Mouse (Mus musculus): ENCODE measurements at regions not wholly inside any gene's neighbourhood (a gene's known extent, or its start where the extent isn't known, plus 50 kb on each side); places are given as distances from the start of the nearest gene placed in this dataset.

GRCm38 (mm10) chr4:87718166-87718805, 314.9 kb downstream of the Mllt3 start:
- no peak for ATAC-seq (replicated peaks; ENCODE audit: low FRiP score, low TSS enrichment, poor library complexity, severe bottlenecking)

GRCm38 (mm10) chr4:87715212-87715933, 317.8 kb downstream of the Mllt3 start:
- no peak for ATAC-seq (replicated peaks; ENCODE audit: low FRiP score, low TSS enrichment, poor library complexity, severe bottlenecking)

GRCm38 (mm10) chr4:87712691-87713090, 320.5 kb downstream of the Mllt3 start:
- no peak for ATAC-seq (replicated peaks; ENCODE audit: low FRiP score, low TSS enrichment, poor library complexity, severe bottlenecking)

- ATAC-seq (replicated peaks; ENCODE audit: low FRiP score, low TSS enrichment, poor library complexity, severe bottlenecking), result no peak
These were observed 320.9 kb downstream of the Mllt3 start for GRCm38 (mm10) chr4:87712286-87712685.

- no peak for ATAC-seq (replicated peaks; ENCODE audit: low FRiP score, low TSS enrichment, poor library complexity, severe bottlenecking)
These were observed 321.9 kb downstream of the Mllt3 start for GRCm38 (mm10) chr4:87711185-87711827.

- ATAC-seq (replicated peaks; ENCODE audit: low FRiP score, low TSS enrichment, poor library complexity, severe bottlenecking), result no peak
These were observed 324.1 kb downstream of the Mllt3 start for GRCm38 (mm10) chr4:87708981-87709645.

GRCm38 (mm10) chr4:87707386-87707785, 325.8 kb downstream of the Mllt3 start:
- ATAC-seq (replicated peaks; ENCODE audit: low FRiP score, low TSS enrichment, poor library complexity, severe bottlenecking), result no peak

- no peak for ATAC-seq (replicated peaks; ENCODE audit: low FRiP score, low TSS enrichment, poor library complexity, severe bottlenecking)
These were observed 330.3 kb downstream of the Mllt3 start for GRCm38 (mm10) chr4:87702834-87703233.

GRCm38 (mm10) chr4:87702290-87702689, 330.9 kb downstream of the Mllt3 start:
- no peak for ATAC-seq (replicated peaks; ENCODE audit: low FRiP score, low TSS enrichment, poor library complexity, severe bottlenecking)

- ATAC-seq (replicated peaks; ENCODE audit: low FRiP score, low TSS enrichment, poor library complexity, severe bottlenecking), result no peak
These were observed 332.1 kb downstream of the Mllt3 start for GRCm38 (mm10) chr4:87701024-87701423.

- no peak for ATAC-seq (replicated peaks; ENCODE audit: low FRiP score, low TSS enrichment, poor library complexity, severe bottlenecking)
These were observed 332.7 kb downstream of the Mllt3 start for GRCm38 (mm10) chr4:87700508-87700907.

- ATAC-seq (replicated peaks; ENCODE audit: low FRiP score, low TSS enrichment, poor library complexity, severe bottlenecking), result no peak
These were observed 333.6 kb downstream of the Mllt3 start for GRCm38 (mm10) chr4:87699586-87699985.

- ATAC-seq (replicated peaks; ENCODE audit: low FRiP score, low TSS enrichment, poor library complexity, severe bottlenecking), result no peak
These were observed 334.4 kb downstream of the Mllt3 start for GRCm38 (mm10) chr4:87698750-87699149.

GRCm38 (mm10) chr4:87696921-87697320, 336.2 kb downstream of the Mllt3 start:
- no peak for ATAC-seq (replicated peaks; ENCODE audit: low FRiP score, low TSS enrichment, poor library complexity, severe bottlenecking)

GRCm38 (mm10) chr4:87695811-87696210, 337.4 kb downstream of the Mllt3 start:
- no peak for ATAC-seq (replicated peaks; ENCODE audit: low FRiP score, low TSS enrichment, poor library complexity, severe bottlenecking)

- no peak for ATAC-seq (replicated peaks; ENCODE audit: low FRiP score, low TSS enrichment, poor library complexity, severe bottlenecking)
These were observed 340.4 kb downstream of the Mllt3 start for GRCm38 (mm10) chr4:87692741-87693140.

GRCm38 (mm10) chr4:87684952-87685351, 348.2 kb downstream of the Mllt3 start:
- no peak for ATAC-seq (replicated peaks; ENCODE audit: low FRiP score, low TSS enrichment, poor library complexity, severe bottlenecking)

GRCm38 (mm10) chr4:87682783-87683182, 350.4 kb downstream of the Mllt3 start:
- no peak for ATAC-seq (replicated peaks; ENCODE audit: low FRiP score, low TSS enrichment, poor library complexity, severe bottlenecking)

GRCm38 (mm10) chr4:87671101-87671500, 362.1 kb downstream of the Mllt3 start:
- ATAC-seq (replicated peaks; ENCODE audit: low FRiP score, low TSS enrichment, poor library complexity, severe bottlenecking), result no peak

- ATAC-seq (replicated peaks; ENCODE audit: low FRiP score, low TSS enrichment, poor library complexity, severe bottlenecking), result no peak
These were observed 363.0 kb downstream of the Mllt3 start for GRCm38 (mm10) chr4:87670167-87670566.

Data from megakaryocyte-erythroid progenitor cell, adult 5-6 weeks (primary cell).